Mouse (Mus musculus): ENCODE measurements around the gene Ttc7.

Ttc7 gene

DNA sequence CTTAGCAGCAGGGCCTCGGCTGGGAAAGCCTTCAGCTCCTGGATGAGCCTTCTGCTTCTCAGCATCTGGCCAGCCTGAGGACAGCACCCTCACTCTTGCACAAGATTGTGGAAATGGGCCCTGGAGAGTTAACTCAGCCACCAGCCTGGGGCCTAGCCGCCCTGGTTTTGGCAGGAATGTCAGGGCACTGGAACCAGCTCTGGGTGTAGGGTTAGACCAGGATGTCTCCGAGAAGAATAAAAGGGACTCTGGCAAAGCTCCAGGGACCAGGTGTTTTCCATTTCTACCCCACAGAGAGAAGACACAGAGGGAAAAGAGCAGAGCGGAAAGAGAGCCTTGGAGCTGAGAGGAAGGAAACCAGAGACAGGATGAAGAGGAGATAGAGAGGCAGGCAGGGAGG lies 84.5 kb downstream of the Ttc7 start:
- no peak for DNase-seq (ENCODE audit: low read depth, low spot score)

- DNase-seq (ENCODE audit: low read depth, low spot score), result no peak
Measured at GRCm38 (mm10) chr17:87367640-87368039, 85.0 kb downstream of the Ttc7 start.

- DNase-seq (ENCODE audit: low read depth, low spot score), result no peak
Measured at GRCm38 (mm10) chr17:87368481-87368880, 85.8 kb downstream of the Ttc7 start.

DNA sequence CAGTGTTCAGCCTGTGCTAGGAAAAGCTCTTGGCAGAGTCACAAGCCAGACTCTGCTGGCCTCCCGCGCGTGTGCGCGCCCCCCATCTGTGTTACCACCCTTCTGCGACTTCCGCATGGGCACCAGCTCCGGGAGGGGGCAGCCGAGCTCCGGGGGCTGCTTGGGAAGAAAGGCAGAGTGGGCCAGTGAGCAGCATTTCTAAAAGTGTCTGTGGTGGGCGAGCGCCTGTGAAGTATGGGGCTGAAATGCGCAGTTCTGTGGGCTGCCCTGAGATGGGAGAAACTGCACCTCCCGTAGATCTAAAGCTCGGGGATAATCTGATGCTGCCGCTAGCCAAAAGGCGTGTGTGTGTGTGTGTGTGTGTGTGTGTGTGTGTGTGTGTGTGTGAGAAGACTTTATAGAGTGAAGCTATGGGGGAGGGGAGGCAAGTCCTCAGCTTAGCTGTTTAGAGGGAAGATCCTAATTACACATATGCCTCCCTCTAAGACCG lies 86.6 kb downstream of the Ttc7 start:
- no peak for DNase-seq (ENCODE audit: low read depth, low spot score)

- DNase-seq (ENCODE audit: low read depth, low spot score), result no peak
Measured at GRCm38 (mm10) chr17:87372189-87372588, 89.5 kb downstream of the Ttc7 start.

DNA sequence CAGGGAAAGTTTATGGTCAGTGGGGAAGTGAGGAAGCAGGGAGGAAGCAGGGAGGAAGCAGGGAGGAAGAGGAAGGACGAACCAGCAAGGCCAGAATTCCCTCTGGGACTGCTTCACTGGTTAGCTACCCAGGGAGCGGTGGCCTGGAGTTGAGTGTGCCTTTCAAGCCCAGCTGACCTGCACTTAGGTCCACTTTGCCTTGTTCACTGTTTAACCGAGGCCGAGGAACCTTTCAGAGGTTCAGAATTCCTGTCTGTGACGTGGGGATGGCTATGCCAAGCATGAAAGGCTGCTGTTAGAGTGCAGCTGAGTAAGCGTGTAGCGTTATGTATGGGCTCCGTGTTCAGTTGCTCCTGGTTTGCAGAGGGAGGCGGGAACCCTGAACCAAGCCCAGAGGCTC lies 90.6 kb downstream of the Ttc7 start:
- DNase-seq (ENCODE audit: low read depth, low spot score), result no peak

DNA sequence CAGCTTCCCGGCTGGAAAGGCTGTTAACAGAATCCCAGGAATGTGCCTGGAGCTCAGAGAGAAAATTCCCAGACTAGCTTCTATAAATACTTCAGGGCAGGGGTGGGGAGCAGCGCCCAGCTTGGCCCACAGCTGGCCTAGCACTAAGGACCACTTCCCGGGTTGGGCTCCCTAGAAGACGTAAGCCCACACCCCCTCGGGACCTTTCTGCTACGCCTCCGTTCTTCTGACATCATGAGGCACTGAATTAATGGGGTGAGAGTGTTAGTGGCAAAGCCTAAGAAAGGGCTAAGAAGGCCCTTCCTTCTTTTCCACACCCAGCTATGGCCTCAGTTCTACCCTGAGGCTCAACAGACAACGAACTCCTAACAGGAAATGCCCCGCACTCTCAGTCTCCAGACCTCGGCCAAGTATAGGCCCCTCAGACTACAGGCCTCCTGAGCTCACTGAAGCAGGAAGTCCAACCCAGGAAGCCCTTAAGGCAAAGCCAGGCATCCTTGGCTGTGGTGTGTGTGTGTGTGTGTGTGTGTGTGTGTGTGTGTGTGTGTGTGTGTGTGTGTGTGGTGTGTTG lies 93.3 kb downstream of the Ttc7 start:
- DNase-seq (ENCODE audit: low read depth, low spot score), result no peak

GRCm38 (mm10) chr17:87376831-87377471 lies 94.3 kb downstream of the Ttc7 start:
- DNase-seq (ENCODE audit: low read depth, low spot score), result no peak

DNA sequence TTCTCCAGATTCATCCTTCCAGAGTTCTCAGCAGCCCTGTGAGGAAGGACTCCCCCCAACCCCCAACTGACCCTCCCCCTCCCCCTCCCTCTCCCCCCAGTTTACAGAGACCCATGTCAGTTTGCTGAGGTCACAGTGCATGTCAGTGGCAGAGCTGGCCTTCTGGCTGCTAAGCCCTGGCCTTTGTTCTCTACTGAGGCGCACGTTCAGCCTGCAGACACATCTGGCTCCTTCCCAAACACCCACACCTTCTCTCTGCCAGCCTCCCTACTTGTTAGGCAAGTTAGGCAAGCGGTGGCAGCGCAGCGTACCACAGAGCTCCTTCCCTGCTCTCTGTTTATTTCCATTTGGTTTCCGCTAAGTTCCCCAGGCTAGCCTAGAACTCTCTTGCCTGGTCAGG lies 94.8 kb downstream of the Ttc7 start:
- no peak for DNase-seq (ENCODE audit: low read depth, low spot score)

GRCm38 (mm10) chr17:87378354-87379159 lies 95.9 kb downstream of the Ttc7 start:
- DNase-seq (ENCODE audit: low read depth, low spot score), result no peak

DNA sequence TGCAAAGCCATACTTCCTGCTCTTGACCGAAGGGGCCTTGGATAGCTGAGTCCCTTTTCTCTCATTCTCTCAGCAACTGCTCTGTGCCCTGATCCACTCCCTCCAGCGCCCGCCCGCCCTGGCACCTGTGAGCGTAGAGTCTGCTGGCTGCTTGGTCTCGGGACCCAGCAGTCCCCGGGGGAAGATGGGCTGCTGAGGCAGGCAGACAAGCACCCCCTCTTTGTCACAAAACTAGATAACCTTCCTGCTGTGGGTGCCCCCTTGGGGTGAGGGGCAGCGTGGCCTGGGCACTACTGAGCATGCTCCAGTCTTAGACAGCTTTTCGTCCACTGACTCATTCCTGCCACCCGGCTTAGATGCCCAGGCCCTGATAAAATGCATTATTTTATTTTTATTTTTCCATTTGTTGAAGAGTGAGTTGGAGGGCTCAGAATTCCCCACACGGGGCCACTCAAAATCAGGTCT lies 96.5 kb downstream of the Ttc7 start:
- DNase-seq (ENCODE audit: low read depth, low spot score), result no peak

- DNase-seq (ENCODE audit: low read depth, low spot score), result no peak
Measured at GRCm38 (mm10) chr17:87379821-87380220, 97.1 kb downstream of the Ttc7 start.

GRCm38 (mm10) chr17:87380681-87381080 lies 98.0 kb downstream of the Ttc7 start:
- no peak for DNase-seq (ENCODE audit: low read depth, low spot score)

- DNase-seq (ENCODE audit: low read depth, low spot score), result no peak
Measured at GRCm38 (mm10) chr17:87385835-87386234, 103.1 kb downstream of the Ttc7 start.

DNA sequence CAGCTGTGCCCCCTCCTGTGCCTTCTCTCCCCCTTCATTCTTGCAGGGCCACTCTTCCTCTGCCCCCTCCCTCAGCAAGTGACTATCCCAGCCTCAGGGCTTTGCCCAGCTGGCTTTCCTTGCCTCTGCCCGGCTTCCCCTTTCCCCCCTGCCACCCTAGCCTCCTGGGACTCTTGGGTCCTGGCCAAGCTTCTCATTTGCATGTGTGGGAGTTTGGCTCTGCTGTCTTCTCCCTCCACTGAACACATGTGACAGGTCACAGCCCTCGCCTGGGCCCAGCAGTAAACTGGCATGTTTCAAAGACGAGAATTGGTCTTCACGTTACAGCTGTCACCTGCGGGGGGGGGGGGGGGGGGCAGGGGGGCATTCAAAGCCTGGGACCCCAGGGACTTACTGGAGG lies 104.4 kb downstream of the Ttc7 start:
- DNase-seq (ENCODE audit: low read depth, low spot score), result no peak

DNA sequence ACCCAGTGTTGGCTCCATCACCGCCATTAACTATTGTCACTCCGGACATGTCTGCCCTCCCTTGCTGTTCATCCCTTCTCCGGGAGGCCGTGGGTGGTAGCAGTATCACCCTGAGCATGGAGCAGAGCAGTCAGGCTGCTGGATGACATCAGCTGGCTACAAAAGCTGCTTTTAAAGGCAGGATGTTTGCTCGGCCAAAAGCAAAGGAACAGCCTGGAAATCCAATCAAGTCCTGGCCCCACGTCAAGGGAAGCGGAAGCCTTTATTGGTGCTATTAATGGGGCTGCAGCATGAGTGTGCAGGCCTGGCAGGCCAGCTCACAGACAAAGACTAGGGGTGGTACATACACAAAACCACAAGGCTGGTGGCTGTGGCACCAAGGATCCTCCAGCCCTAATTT lies 108.6 kb downstream of the Ttc7 start:
- DNase-seq (ENCODE audit: low read depth, low spot score), result no peak

DNA sequence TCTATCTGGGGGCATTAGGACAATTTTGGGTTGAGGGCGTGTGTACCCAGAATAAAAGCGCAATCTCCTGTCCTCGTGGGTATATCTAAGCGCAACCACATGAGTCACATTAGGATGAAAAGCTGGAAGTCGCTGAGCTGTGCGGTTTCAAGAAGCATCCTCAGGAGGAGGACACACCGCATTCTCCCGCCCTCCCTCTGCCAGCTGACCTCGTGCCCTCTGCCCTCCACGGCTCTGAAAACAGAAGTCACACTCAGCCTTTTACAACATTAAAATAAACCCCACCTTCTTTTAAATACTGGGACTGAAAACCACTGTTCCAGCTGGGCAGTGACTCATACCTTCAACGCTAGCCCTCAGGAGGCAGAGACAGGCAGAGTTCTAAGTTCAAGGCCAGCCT lies 114.4 kb downstream of the Ttc7 start:
- DNase-seq (ENCODE audit: low read depth, low spot score), result no peak

GRCm38 (mm10) chr17:87402444-87402843 lies 119.8 kb downstream of the Ttc7 start:
- no peak for DNase-seq (ENCODE audit: low read depth, low spot score)

DNA sequence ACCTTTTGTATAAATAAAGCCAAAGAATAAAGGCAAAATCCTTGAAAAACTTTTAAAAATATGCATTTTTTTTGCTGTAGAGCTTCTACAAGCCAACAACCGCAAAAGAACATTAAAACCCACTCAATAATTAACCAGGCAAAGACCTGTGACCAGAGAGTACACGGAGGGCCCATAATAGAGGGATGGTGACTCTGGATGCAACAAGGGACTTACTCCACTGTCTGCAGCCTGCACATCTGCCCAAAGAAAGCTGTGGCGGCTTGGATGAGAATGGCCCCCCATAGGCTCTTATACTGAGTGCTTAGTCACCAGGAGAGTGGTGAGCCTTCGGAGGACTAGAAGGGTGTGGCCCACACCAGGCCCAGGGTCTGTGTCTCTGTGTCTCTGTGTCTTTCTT lies 120.8 kb downstream of the Ttc7 start:
- no peak for DNase-seq (ENCODE audit: low read depth, low spot score)

DNA sequence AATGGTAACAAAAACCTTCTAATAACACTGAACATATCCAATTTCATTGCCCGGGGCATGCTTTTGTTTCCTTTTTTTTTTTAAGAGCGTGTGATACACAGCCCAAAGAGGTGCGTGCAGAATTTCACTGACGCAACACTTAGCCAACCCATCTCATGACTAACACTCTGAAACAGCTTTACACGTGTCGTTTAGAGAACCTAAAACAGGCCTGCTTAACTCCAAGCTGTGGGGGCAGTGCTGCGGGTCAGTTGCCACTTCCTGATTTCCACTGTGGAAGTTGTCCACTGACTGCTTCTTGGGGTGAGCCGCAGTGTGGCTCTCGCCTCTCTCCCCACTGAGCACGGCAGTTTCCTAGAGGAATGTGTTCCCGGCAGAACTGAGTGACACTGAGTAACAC lies 122.9 kb downstream of the Ttc7 start:
- DNase-seq (ENCODE audit: low read depth, low spot score), result no peak

- no peak for DNase-seq (ENCODE audit: low read depth, low spot score)
Measured at GRCm38 (mm10) chr17:87406646-87407045, 124.0 kb downstream of the Ttc7 start.

DNA sequence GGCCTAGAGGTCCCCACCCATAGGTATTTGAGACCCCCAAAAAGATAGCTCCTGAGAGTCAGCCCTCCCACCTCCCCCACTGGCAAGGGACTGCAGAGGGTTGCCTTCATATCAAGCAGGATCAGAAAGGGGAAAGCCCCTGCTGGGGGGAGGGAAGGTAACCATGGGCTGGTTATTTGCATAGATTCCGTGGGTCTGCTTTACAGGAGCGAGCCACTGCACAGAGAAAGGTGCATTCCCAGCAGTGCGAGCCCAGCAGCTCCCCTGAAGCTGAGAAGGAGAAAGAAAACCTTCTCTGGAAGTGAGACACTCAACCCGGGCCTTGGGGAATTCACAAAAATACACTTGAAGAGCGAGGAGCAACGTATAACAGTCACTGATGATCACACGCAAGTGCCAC lies 135.4 kb downstream of the Ttc7 start:
- no peak for DNase-seq (ENCODE audit: low read depth, low spot score)

GRCm38 (mm10) chr17:87427511-87427910 lies 144.8 kb downstream of the Ttc7 start, which contains the start of gene Stpg4:
TSS of gene Stpg4 (minus strand) at chr17:87427741.
- DNase-seq (ENCODE audit: low read depth, low spot score), result no peak

Data from c-Kit-negative CD71-positive TER-119-positive erythroid progenitor cells, embryonic 14.5 days (primary cell).